Comparison of ENCODE assay signal across 8 mouse cellular contexts in genomic region chr5:136170512-136171362, GRCm38 (mm10). TPM values are rescaled to one million over a fixed set of nuclear protein-coding genes. Genes with fewer than 3 reads are reported as not detected.
A peak's percentile ranks its signal among the peaks of the same experiment; 100 is the strongest.
DNase-seq lines count a peak whose midpoint lies in the region; ATAC-seq lines count a peak whose summit lies in the region.

Gene Orai2 (minus strand): TSS chr5:136170713.

- H3K36me3 ChIP-seq in megakaryocyte, embryonic 14.5 days (replicated peaks; ENCODE audit: low read length) = peaks cover 46% of the 10 kb centered on the region

- H3K27me3 ChIP-seq in megakaryocyte, embryonic 14.5 days (replicated peaks) = no peaks in the 10 kb centered on the region

- H3K9me3 ChIP-seq in megakaryocyte, embryonic 14.5 days = peaks cover 6% of the 10 kb centered on the region

- DNase-seq in adrenal gland, adult 18-20 months (ENCODE audit: low spot score in 2 of 2) = peak; percentile 62 to 74
- DNase-seq in embryo, embryonic 11 days = peak; percentile 92
- DNase-seq in gastrocnemius, postnatal 25 days = peak; percentile 78
- DNase-seq in left cerebral cortex, adult 9 months (ENCODE audit: low spot score in 2 of 2) = peak; percentile 63 to 88
- DNase-seq in right cerebral cortex, postnatal 10 days (ENCODE audit: low spot score in 2 of 2) = peak; percentile 92 to 94
- DNase-seq in urinary bladder, postnatal 14 days (ENCODE audit: low spot score) = peak; percentile 78

- ATAC-seq in inflammation-experienced regulatory T-cells, adult 6 months = peak; percentile 69

- peaks cover 69% of the 10 kb centered on the region for H3K4me1 ChIP-seq in megakaryocyte, embryonic 14.5 days

- peak within 1 kb of the TSS; percentile 97 for H3K4me3 ChIP-seq in megakaryocyte, embryonic 14.5 days (replicated peaks)

RNA-seq across cellular contexts. Expression of gene Orai2, which starts in this region (rescaled TPM):
- total RNA-seq in adrenal gland, adult 18-20 months (2021) = 1 to 10 TPM; 2.7 to 3.4 TPM
- 1 to 10 TPM; 1.5 to 1.6 TPM for total RNA-seq in gastrocnemius, postnatal 25 days (2021)
- 10 to 100 TPM; 55.8 to 72.0 (median 64.8) TPM for polyA plus RNA-seq in inflammation-experienced regulatory T-cells, adult 6 months (2017; shearing (Covaris generic))
- polyA plus RNA-seq in megakaryocyte, embryonic 14.5 days (2012; ENCODE audit: insufficient read depth, low replicate concordance) = 23.2 and 25.7 TPM in 2 replicates

Comparison
In these comparisons a context has a peak if more than half of its experiments do, and no peak if none do; other contexts are left out.
1. Peak in every context shown above with its lines: DNase-seq, ATAC-seq and H3K4me3 ChIP-seq.